Mouse (Mus musculus): ENCODE results near the gene Atp13a4. TPM values are rescaled to one million over a fixed set of nuclear protein-coding genes. Genes with fewer than 3 reads are reported as not detected.

The Atp13a4 gene
- polyA plus RNA-seq, 1 experiment from 2014 or later = not detected

DNA sequence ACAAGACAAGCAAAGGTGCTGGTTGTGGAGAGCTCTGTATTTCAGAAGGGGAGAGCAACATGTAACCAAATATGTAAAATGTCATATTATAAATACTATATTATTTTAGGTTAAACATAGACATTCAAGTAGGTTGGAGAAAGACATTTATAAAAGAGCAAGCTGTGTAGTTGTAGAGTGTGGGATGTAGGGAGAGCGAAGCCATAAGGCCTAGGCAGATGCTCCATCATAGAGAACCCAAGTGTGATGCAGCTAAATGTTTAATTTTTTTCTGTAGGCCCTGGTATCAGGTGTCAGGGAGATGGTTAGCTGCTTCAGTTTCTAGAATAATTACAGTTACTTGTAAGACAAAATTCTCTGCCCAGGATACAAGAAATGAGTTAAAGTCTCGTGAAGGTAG is 87.8 kb downstream of the Atp13a4 start:
- H3K36me3 ChIP-seq (replicated peaks; ENCODE audit: insufficient read depth, low read length) = no peaks in the 10 kb centered on the region
- no peak overlapping the region for H3K9ac ChIP-seq (replicated peaks)
- H3K27ac ChIP-seq (ENCODE audit: low read depth) = no peak overlapping the region
- H3K4me2 ChIP-seq (ENCODE audit: low read depth, low read length) = no peak overlapping the region
- WGBS (ENCODE audit: insufficient replicate concordance) = 73% methylated on average over 2 of the region's 2 CpGs
- DNase-seq (no peak), ATAC-seq (no peak)
- no peaks in the 10 kb centered on the region for H3K27me3 ChIP-seq (ENCODE audit: insufficient read depth, low read length)
- H3K4me3 ChIP-seq (ENCODE audit: low read depth, low read length) = no peak overlapping the region
- H3K9me3 ChIP-seq (ENCODE audit: low read length) = no peaks in the 10 kb centered on the region
- TF ChIP-seq CTCF (IDR thresholded peaks at IDR 0.05; ENCODE audit: low read depth) = no peak
- no peak for TF ChIP-seq EP300 (IDR thresholded peaks at IDR 0.05; ENCODE audit: low read depth)
- no peaks in the 10 kb centered on the region for H3K4me1 ChIP-seq (ENCODE audit: insufficient read depth)

DNA sequence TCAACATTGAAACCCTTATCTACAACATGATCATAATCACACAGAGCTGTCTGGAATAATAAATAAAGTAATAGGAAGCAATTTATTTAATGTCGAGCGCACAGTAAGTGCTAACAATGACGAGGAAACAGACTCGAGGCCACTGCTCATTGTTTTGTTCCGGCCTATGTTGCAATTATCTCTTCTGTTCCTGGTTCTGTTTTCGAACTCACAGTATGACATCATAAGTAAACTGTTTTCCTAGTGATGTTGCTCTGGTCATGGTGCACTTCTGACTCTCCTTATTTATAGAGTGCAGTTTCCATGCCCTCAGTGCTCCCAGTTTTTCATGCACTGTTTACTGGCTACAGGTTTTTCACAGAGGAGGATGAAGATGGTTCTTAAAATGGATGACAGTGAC is 91.4 kb downstream of the Atp13a4 start:
- Histone ChIP-seq H3K27me3 (ENCODE audit: insufficient read depth, low read length) (no peaks in the 10 kb centered on the region), H3K4me1 (ENCODE audit: insufficient read depth) (no peaks in the 10 kb centered on the region), H3K36me3 (replicated peaks; ENCODE audit: insufficient read depth, low read length) (no peaks in the 10 kb centered on the region), H3K27ac (ENCODE audit: low read depth) (no peak overlapping the region), H3K9ac (replicated peaks) (no peak overlapping the region), H3K9me3 (ENCODE audit: low read length) (no peaks in the 10 kb centered on the region), H3K4me3 (ENCODE audit: low read depth, low read length) (no peak overlapping the region), H3K4me2 (ENCODE audit: low read depth, low read length) (no peak overlapping the region)
- DNase-seq = no peak
- 38% methylated on average over 6 of the region's 6 CpGs for WGBS (ENCODE audit: insufficient replicate concordance)
- ATAC-seq = no peak
- no peak for TF ChIP-seq CTCF (IDR thresholded peaks at IDR 0.05; ENCODE audit: low read depth)
- TF ChIP-seq EP300 (IDR thresholded peaks at IDR 0.05; ENCODE audit: low read depth) = no peak

DNA sequence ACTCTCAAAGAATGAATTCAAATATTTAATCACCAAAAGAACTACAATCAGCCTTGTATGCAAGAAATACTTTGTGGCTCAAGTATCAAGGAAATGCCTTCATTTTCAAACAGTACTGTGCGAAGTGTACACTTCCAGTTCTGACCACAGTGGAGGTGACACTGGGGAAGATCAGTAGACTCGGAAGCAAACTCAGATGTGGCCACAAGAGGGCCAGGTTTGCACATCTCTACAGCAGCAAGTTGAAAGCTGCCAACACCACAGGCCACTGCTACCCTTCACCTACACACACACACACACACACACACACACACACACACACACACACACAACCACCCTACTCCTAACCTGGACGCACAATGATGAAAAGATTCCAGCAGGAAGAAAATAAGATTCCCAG is 93.0 kb downstream of the Atp13a4 start:
- 37% methylated on average over 3 of the region's 3 CpGs for WGBS (ENCODE audit: insufficient replicate concordance)
- H3K36me3 ChIP-seq (replicated peaks; ENCODE audit: insufficient read depth, low read length) = no peaks in the 10 kb centered on the region
- H3K4me2 ChIP-seq (ENCODE audit: low read depth, low read length) = no peak overlapping the region
- H3K27ac ChIP-seq (ENCODE audit: low read depth) = no peak overlapping the region
- no peak overlapping the region for H3K4me3 ChIP-seq (ENCODE audit: low read depth, low read length)
- no peaks in the 10 kb centered on the region for H3K9me3 ChIP-seq (ENCODE audit: low read length)
- no peaks in the 10 kb centered on the region for H3K4me1 ChIP-seq (ENCODE audit: insufficient read depth)
- peak; percentile 60 for DNase-seq
- no peak overlapping the region for H3K9ac ChIP-seq (replicated peaks)
- H3K27me3 ChIP-seq (ENCODE audit: insufficient read depth, low read length) = no peaks in the 10 kb centered on the region
- ATAC-seq = peak; percentile 58; the same call in 1 of the 2 replicates
- TF ChIP-seq EP300 (IDR thresholded peaks at IDR 0.05; ENCODE audit: low read depth) = no peak
- peak; percentile 64 for TF ChIP-seq CTCF (IDR thresholded peaks at IDR 0.05; ENCODE audit: low read depth)

DNA sequence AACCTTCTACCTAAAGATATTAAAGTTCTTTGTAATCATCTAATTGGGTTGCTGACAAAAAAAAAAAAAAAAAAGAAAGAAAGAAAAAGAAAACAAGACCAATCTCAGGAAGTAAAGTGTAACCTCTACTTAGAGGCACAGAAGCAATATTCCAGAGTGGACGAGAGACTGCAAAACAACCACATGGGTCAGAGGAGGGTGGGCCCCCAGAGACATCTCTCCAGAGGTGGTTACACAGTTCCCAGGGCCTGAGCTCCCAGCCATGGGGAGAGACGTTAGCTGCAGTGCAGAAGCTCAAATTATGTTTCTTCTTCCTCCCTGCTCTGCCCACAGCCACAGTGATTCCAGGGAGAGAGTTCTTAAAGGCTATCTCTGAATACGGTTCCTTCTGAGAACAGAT is 102.5 kb downstream of the Atp13a4 start:
- H3K4me3 ChIP-seq (ENCODE audit: low read depth, low read length) = no peak overlapping the region
- no peaks in the 10 kb centered on the region for H3K27me3 ChIP-seq (ENCODE audit: insufficient read depth, low read length)
- no peak overlapping the region for H3K9ac ChIP-seq (replicated peaks)
- no peak for ATAC-seq
- DNase-seq = no peak
- H3K27ac ChIP-seq (ENCODE audit: low read depth) = no peak overlapping the region
- TF ChIP-seq EP300 (IDR thresholded peaks at IDR 0.05; ENCODE audit: low read depth) = no peak
- no peak for TF ChIP-seq CTCF (IDR thresholded peaks at IDR 0.05; ENCODE audit: low read depth)
- H3K4me1 ChIP-seq (ENCODE audit: insufficient read depth) = no peaks in the 10 kb centered on the region
- H3K4me2 ChIP-seq (ENCODE audit: low read depth, low read length) = no peak overlapping the region
- H3K9me3 ChIP-seq (ENCODE audit: low read length) = no peaks in the 10 kb centered on the region
- H3K36me3 ChIP-seq (replicated peaks; ENCODE audit: insufficient read depth, low read length) = no peaks in the 10 kb centered on the region
- 59% methylated on average over 3 of the region's 3 CpGs for WGBS (ENCODE audit: insufficient replicate concordance)

DNA sequence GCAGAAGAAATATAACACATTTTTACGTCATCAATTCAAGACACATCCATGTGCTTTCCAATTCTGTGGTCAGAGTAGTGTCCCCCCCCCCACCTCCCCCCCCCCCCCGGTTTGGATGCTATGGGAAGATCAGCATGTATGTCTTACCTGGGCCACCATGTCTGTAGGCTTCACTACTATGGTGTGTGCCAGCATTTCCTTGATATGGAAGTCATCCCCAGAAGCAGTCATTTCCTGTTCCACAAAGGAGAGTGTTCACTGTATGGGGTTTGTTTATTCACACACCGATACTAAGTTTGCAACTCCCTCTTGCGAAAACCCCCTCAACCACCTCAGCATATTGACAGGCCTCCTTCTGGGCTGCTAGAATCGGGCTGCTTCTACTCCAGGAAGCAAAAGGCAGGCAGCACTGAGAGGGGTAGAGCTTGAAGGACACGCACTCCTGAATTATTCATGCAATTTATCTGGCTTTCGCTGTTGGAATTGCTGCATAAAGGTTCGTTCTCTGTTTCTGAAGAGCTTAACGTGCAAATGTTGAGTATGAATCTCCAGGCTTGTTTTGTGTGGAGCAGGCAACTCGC is 103.2 kb downstream of the Atp13a4 start:
- TF ChIP-seq CTCF (IDR thresholded peaks at IDR 0.05; ENCODE audit: low read depth) (no peak), EP300 (IDR thresholded peaks at IDR 0.05; ENCODE audit: low read depth) (no peak)
- WGBS (ENCODE audit: insufficient replicate concordance) = 68% methylated on average over 9 of the region's 10 CpGs
- Histone ChIP-seq H3K36me3 (replicated peaks; ENCODE audit: insufficient read depth, low read length) (no peaks in the 10 kb centered on the region), H3K27ac (ENCODE audit: low read depth) (no peak overlapping the region), H3K4me3 (ENCODE audit: low read depth, low read length) (no peak overlapping the region), H3K9me3 (ENCODE audit: low read length) (no peaks in the 10 kb centered on the region), H3K4me2 (ENCODE audit: low read depth, low read length) (no peak overlapping the region), H3K4me1 (ENCODE audit: insufficient read depth) (no peaks in the 10 kb centered on the region), H3K27me3 (ENCODE audit: insufficient read depth, low read length) (no peaks in the 10 kb centered on the region), H3K9ac (replicated peaks) (no peak overlapping the region)
- ATAC-seq (no peak), DNase-seq (no peak)

DNA sequence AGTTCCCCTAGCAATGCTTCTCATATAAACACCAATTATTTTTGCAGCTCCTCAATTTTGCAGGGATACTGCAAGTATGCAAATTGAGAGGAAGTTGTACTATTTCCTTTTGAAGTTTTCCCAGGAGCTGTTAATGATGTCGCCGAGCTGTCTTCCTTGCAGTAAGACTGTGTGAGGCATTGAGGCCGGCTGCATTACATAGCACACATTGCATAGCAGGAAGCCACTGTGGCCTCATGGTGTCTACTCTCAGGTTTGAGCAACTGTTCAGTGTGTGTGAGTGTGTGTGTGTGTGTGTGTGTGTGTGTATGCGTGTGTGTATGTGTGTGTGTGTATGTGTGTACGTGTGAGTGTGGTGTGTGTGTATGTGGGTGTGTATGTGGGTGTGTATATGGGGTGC is 106.6 kb downstream of the Atp13a4 start:
- H3K4me3 ChIP-seq (ENCODE audit: low read depth, low read length) = no peak overlapping the region
- no peaks in the 10 kb centered on the region for H3K27me3 ChIP-seq (ENCODE audit: insufficient read depth, low read length)

DNA sequence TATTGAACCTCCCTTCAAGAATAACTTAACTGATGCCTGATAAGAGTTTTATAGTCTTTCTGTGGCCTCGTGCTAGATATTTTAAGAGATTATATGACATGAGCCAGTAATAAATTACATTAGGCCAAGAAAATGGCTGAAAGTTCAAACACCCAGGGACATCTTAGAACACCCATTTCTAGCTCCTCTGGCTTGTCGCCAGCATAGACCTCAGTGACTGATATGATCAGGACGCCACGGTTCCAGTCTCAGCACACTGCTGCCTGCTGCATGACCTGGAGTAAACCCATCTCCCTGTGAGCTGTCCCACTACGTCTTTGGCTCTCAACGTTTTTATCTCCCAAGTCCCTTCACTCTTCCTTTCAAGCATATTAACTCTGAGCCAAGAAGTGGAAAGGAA is 108.9 kb downstream of the Atp13a4 start:
- no peak for ATAC-seq
- no peaks in the 10 kb centered on the region for H3K9me3 ChIP-seq (ENCODE audit: low read length)
- H3K36me3 ChIP-seq (replicated peaks; ENCODE audit: insufficient read depth, low read length) = no peaks in the 10 kb centered on the region
- H3K4me3 ChIP-seq (ENCODE audit: low read depth, low read length) = no peak overlapping the region
- 52% methylated on average over 6 of the region's 6 CpGs for WGBS (ENCODE audit: insufficient replicate concordance)
- H3K4me2 ChIP-seq (ENCODE audit: low read depth, low read length) = no peak overlapping the region
- H3K4me1 ChIP-seq (ENCODE audit: insufficient read depth) = no peaks in the 10 kb centered on the region
- H3K27me3 ChIP-seq (ENCODE audit: insufficient read depth, low read length) = no peaks in the 10 kb centered on the region
- H3K27ac ChIP-seq (ENCODE audit: low read depth) = no peak overlapping the region
- H3K9ac ChIP-seq (replicated peaks) = no peak overlapping the region
- no peak for TF ChIP-seq CTCF (IDR thresholded peaks at IDR 0.05; ENCODE audit: low read depth)
- TF ChIP-seq EP300 (IDR thresholded peaks at IDR 0.05; ENCODE audit: low read depth) = no peak
- DNase-seq = no peak

More for the DNA sequence above, 106.6 kb downstream of the Atp13a4 start:
- TF ChIP-seq EP300 (IDR thresholded peaks at IDR 0.05; ENCODE audit: low read depth) (no peak), CTCF (IDR thresholded peaks at IDR 0.05; ENCODE audit: low read depth) (no peak)
- Histone ChIP-seq H3K9ac (replicated peaks) (no peak overlapping the region), H3K27ac (ENCODE audit: low read depth) (no peak overlapping the region), H3K4me1 (ENCODE audit: insufficient read depth) (no peaks in the 10 kb centered on the region), H3K9me3 (ENCODE audit: low read length) (no peaks in the 10 kb centered on the region), H3K4me2 (ENCODE audit: low read depth, low read length) (no peak overlapping the region), H3K36me3 (replicated peaks; ENCODE audit: insufficient read depth, low read length) (no peaks in the 10 kb centered on the region)
- DNase-seq (no peak), ATAC-seq (no peak)
- WGBS (ENCODE audit: insufficient replicate concordance) = 61% methylated on average over 5 of the region's 5 CpGs
